Mouse (Mus musculus): ENCODE results near the gene Pex5.

DNA sequence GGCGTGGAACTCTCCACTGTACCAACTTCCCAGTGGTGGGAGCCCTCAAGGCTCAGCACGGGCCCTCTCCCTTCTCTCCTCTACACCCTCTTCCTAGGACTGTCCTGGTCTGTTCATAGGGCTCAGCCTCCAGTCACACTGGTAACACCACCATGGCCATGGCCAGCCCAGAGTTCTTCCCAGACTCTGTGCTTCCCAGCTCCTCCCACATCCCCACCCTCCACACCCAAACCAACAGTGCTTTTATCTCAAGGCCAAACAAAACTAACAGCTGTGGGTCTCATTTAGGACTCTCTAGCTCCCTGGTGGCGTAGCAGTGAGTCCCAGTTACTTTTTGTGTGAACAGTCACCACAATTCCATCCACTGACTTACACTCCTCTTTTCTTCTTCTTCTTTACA, 37.1 kb upstream of the Pex5 start:
- TF ChIP-seq CTCF (IDR thresholded peaks at IDR 0.05; ENCODE audit: low read depth) (no peak), EP300 (IDR thresholded peaks at IDR 0.05; ENCODE audit: low read depth) (no peak)

Data from liver, postnatal 0 days (tissue).